Mouse (Mus musculus) liver, adult 2 months (tissue): ENCODE data around the gene Pcbp1.

Source experiments
- CTCF ChIP-seq: fragments of 200-500 bp; IDR thresholded peaks from 2 replicates; pipeline ENCODE4 v1.5.1; 2011; ENCODE audit warnings: low read depth, low read length, control low read depth
- POLR2A ChIP-seq: fragments of 200-500 bp; IDR thresholded peaks from 2 replicates; pipeline ENCODE4 v1.6.1; 2011; ENCODE audit warnings: low read length, control low read depth; ENCODE audit not compliant: insufficient read depth; ENCODE audit errors: extremely low read depth

DNA sequence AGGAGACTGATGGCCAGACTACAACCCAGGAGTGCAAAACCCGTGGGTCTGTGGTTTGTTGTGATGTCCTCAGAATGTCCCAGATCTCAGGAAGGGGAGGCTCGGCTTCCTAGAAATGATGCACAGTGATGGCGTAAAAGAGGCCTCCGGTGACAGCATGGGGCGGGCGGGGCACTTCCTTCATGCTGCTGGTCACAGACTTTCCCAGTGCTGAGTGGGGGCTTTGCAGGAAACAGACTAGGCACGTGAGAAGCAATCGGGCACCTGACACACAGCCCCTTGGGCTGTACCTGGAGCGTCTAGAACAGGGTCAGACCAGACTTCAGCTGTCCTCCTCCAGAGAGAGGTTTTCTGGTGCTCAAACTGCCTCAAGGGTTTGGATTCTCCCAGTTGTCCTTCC lies 44.7 kb upstream of the Pcbp1 start:
- TF ChIP-seq POLR2A (no peak), CTCF (no peak)
